Mouse (Mus musculus) bone marrow, adult 2 months (tissue): ENCODE measurements around the gene Fto.

Experiments
- CTCF ChIP-seq: fragments of 200-500 bp; IDR thresholded peaks from 2 replicates; pipeline ENCODE4 v1.5.1; 2011; ENCODE audit warnings: low read length, control low read depth; ENCODE audit not compliant: control insufficient read depth, insufficient read depth
- POLR2A ChIP-seq: fragments of 200-500 bp; IDR thresholded peaks from 2 replicates; pipeline ENCODE4 v1.6.1; 2011; ENCODE audit warnings: low read depth, mild to moderate bottlenecking, control low read depth, low read length, borderline replicate concordance; ENCODE audit not compliant: control insufficient read depth

DNA sequence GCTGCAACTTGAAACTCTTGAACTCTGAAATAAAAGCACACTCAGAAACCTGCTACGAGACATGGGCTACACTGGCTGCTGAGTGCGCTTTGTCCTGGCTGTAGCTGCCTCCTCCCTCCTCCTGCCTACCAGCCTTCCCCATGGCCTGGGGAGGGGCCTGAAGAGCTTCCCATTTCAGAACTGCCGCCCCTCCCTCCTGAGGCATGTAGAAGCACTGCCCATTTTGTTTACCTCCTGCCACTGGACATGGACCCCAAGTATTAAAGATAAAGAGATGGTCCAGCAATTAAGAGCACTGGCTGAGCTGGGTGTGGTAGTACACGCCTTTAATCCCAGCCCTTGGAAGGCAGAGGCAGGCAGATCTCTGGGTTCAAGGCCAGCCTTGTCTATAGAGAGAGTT is 322.1 kb downstream of the Fto start:
- TF ChIP-seq POLR2A (no peak), CTCF (no peak)
